Mouse (Mus musculus): ENCODE measurements around the gene Alg5.

DNA sequence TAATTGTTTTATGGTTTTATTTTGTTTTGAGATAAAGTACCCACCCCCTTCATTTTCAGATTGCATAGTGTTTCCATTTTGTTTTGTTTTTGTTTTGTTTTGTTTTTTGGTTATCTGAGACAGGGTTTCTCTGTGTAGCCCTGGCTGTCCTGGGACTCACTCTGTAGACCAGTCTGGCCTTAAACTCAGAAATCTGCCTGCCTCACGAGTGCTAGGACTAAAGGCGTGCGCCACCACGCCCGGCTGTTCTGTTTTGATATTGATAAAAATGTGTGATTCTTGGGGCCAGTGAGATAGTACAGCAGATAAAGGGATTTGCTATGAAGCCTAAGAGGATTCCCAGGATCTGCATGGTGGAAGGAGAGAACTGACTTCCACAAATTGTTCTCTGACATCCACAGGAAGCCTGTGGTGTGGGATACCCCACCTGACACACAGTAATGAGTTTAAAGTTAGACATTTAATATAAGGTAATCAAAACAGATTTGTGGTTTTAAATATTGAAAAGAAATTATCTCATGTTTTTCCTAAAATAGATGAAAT is 35.5 kb upstream of the Alg5 start:
- TF ChIP-seq CTCF (IDR thresholded peaks at IDR 0.05; ENCODE audit: borderline replicate concordance, insufficient read depth, low read length) (no peak), POLR2A (IDR thresholded peaks at IDR 0.05; ENCODE audit: low read depth, low read length) (no peak)
